Mouse (Mus musculus): ENCODE data around the gene Ngb. TPM values are rescaled to one million over a fixed set of nuclear protein-coding genes. Genes with fewer than 3 reads are reported as not detected.

The Ngb gene
- total and polyA plus RNA-seq, 2 experiments from 2014 or later: not detected

DNA sequence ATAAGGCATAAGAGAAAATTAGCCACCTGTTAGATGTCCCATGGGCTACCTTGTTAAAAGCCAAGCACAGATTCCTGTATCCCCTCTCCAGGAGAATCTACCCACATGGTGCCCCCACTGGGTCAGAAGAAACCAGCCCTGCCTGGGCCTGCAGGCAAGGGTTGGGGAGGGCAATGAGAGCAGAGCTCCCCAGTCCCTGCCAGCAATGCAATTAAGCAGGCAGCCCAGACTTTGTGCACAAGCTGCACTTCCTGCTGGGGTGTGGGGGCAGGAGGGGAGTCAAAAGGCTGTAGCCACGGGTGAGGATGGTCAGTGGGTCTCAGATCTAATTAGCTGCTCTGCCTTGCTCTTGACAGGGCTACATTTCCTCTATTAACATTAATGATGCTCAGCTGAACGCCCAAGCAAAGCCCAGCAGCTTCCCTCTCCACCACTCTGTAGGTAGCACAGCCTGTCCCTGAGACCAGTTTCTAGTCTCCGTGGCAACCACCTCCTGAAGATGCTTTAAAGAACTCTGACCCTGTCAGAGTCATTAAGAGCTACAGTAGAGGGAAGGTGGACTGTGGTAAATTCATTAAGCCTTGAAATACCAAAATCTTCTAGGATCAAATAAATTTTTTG lies 5.1 kb upstream of the Ngb start:
- no peak overlapping the region for H3K27ac ChIP-seq (ENCODE audit: low read depth)
- DNase-seq (ENCODE audit: low spot score) (no peak), ATAC-seq (ENCODE audit: insufficient read depth, low read depth) (no peak)
- no peaks in the 10 kb centered on the region for H3K9me3 ChIP-seq (replicated peaks; ENCODE audit: control insufficient read depth, low read length)
- H3K36me3 ChIP-seq (replicated peaks; ENCODE audit: control insufficient read depth, insufficient read depth, low read length): peaks cover 36% of the 10 kb centered on the region
- 55% methylated on average over 3 of the region's 3 CpGs for WGBS
- peaks cover 6% of the 10 kb centered on the region for H3K27me3 ChIP-seq (ENCODE audit: control insufficient read depth, insufficient read depth, low read length)
- H3K4me2 ChIP-seq (ENCODE audit: low read depth, low read length): no peak overlapping the region
- TF ChIP-seq EP300 (IDR thresholded peaks at IDR 0.05; ENCODE audit: low read depth) (no peak), CTCF (IDR thresholded peaks at IDR 0.05; ENCODE audit: low read depth) (no peak)
- H3K4me3 ChIP-seq (ENCODE audit: low read depth, low read length): no peak overlapping the region
- no peaks in the 10 kb centered on the region for H3K4me1 ChIP-seq (ENCODE audit: control insufficient read depth, insufficient read depth)
- H3K9ac ChIP-seq (replicated peaks; ENCODE audit: low read depth, low read length): no peak overlapping the region

DNA sequence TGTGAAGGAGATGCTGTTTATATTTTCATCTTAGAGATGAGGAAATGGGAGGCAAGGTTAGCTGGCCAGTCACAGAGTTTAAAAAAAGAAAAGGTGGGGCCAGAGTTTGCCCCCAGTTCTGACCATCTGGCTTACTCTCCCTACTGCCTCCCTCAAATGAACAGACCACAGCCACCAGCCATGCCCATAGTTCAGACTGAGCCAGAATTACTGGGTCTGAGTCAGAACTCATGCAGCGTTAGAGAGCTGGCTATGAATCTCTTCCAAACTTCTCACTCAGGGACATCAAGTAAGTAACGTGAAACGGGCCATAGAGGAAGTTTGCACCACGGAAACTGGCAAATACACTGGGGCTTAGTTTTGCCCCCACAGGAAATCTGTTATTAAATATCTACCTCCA lies 2.5 kb upstream of the Ngb start:
- H3K4me2 ChIP-seq (ENCODE audit: low read depth, low read length): no peak overlapping the region
- ATAC-seq (ENCODE audit: insufficient read depth, low read depth) (no peak), DNase-seq (ENCODE audit: low spot score) (no peak)
- H3K4me3 ChIP-seq (ENCODE audit: low read depth, low read length): no peak overlapping the region
- no peak for TF ChIP-seq CTCF (IDR thresholded peaks at IDR 0.05; ENCODE audit: low read depth)
- no peak for TF ChIP-seq EP300 (IDR thresholded peaks at IDR 0.05; ENCODE audit: low read depth)
- H3K27ac ChIP-seq (ENCODE audit: low read depth): no peak overlapping the region
- no peak overlapping the region for H3K9ac ChIP-seq (replicated peaks; ENCODE audit: low read depth, low read length)
- peaks cover 17% of the 10 kb centered on the region for H3K36me3 ChIP-seq (replicated peaks; ENCODE audit: control insufficient read depth, insufficient read depth, low read length)
- no peaks in the 10 kb centered on the region for H3K9me3 ChIP-seq (replicated peaks; ENCODE audit: control insufficient read depth, low read length)
- H3K27me3 ChIP-seq (ENCODE audit: control insufficient read depth, insufficient read depth, low read length): peaks cover 20% of the 10 kb centered on the region
- WGBS: 80% methylated on average over 4 of the region's 4 CpGs
- 0 out of 2 replicates have a peak, but pooled peaks cover 3% of the 10 kb centered on the region for H3K4me1 ChIP-seq (ENCODE audit: control insufficient read depth, insufficient read depth)

DNA sequence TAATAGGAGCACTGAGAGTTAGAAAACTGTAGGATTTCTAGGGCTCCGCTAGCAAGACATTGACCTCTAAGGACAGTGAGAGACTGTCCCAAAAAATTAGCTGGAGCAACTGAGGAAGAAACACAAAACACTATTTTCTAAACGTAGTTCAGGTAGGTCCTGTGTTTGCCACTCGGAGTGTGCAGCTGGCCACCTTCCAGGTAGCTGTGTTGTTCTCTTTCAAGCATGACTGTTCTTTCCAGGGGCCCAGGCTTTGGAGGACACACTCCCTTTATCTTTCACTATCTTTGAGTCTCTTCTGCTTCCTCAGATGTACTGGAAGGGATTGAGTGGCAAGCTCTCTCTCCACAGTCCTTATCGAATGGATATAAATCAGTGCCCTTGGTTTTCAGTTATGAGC lies 1.1 kb upstream of the Ngb start:
- H3K4me2 ChIP-seq (ENCODE audit: low read depth, low read length): no peak overlapping the region
- no peak for TF ChIP-seq CTCF (IDR thresholded peaks at IDR 0.05; ENCODE audit: low read depth)
- no peak for TF ChIP-seq EP300 (IDR thresholded peaks at IDR 0.05; ENCODE audit: low read depth)
- peaks cover 20% of the 10 kb centered on the region for H3K27me3 ChIP-seq (ENCODE audit: control insufficient read depth, insufficient read depth, low read length)
- no peaks in the 10 kb centered on the region for H3K9me3 ChIP-seq (replicated peaks; ENCODE audit: control insufficient read depth, low read length)
- no peak overlapping the region for H3K4me3 ChIP-seq (ENCODE audit: low read depth, low read length)
- DNase-seq (ENCODE audit: low spot score) (no peak), ATAC-seq (ENCODE audit: insufficient read depth, low read depth) (no peak)
- peaks cover 5% of the 10 kb centered on the region for H3K36me3 ChIP-seq (replicated peaks; ENCODE audit: control insufficient read depth, insufficient read depth, low read length)
- no peak overlapping the region for H3K9ac ChIP-seq (replicated peaks; ENCODE audit: low read depth, low read length)
- H3K27ac ChIP-seq (ENCODE audit: low read depth): no peak overlapping the region
- 88% methylated on average over 4 of the region's 4 CpGs for WGBS
- H3K4me1 ChIP-seq (ENCODE audit: control insufficient read depth, insufficient read depth): 0 out of 2 replicates have a peak, but pooled peaks cover 3% of the 10 kb centered on the region

DNA sequence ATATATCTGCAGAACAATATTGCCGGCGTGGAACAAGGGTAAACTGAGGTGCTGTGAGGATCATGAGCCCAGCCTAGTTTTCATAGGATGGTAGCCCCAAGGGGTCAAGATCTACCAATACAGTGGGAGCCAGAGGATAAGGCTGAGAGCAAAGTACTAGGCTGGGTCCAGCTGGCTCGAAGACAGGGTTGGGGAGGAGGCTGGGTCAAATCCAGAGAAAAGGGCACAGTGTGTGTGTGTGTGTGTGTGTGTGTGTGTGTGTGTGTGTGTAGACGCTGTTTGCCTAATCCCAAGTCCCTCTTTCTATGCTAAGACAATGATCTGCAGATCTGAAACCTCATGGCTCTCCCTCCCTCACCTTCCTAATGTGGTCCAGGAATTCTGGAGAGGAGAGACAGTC lies 2.0 kb downstream of the Ngb start:
- Histone ChIP-seq H3K4me3 (ENCODE audit: low read depth, low read length) (no peak overlapping the region), H3K27me3 (ENCODE audit: control insufficient read depth, insufficient read depth, low read length) (peaks cover 20% of the 10 kb centered on the region), H3K36me3 (replicated peaks; ENCODE audit: control insufficient read depth, insufficient read depth, low read length) (no peaks in the 10 kb centered on the region), H3K9me3 (replicated peaks; ENCODE audit: control insufficient read depth, low read length) (no peaks in the 10 kb centered on the region), H3K9ac (replicated peaks; ENCODE audit: low read depth, low read length) (no peak overlapping the region), H3K27ac (ENCODE audit: low read depth) (no peak overlapping the region), H3K4me2 (ENCODE audit: low read depth, low read length) (no peak overlapping the region), H3K4me1 (ENCODE audit: control insufficient read depth, insufficient read depth) (0 out of 2 replicates have a peak, but pooled peaks cover 3% of the 10 kb centered on the region)
- DNase-seq (ENCODE audit: low spot score) (no peak), ATAC-seq (ENCODE audit: insufficient read depth, low read depth) (no peak)
- 89% methylated on average over 4 of the region's 4 CpGs for WGBS
- TF ChIP-seq CTCF (IDR thresholded peaks at IDR 0.05; ENCODE audit: low read depth) (no peak), EP300 (IDR thresholded peaks at IDR 0.05; ENCODE audit: low read depth) (no peak)

DNA sequence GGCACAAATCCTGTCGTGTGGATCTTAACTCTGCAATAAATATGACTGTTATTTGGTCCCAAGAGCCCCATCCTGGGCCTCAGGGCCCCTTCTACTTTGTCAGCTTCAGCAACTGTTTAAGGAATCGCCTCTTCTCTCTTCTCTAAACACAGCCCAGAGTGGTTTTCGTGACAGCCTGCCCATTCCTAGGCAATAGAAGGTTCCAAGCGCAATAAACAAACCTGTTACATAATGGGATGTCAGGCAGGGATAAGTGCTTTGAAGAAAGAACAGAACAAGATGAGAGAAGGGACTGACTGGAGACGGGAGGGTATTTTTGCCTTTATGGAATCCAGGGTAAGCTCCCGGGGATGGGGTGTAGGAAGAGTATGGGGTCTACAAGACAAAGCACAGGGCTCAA lies 8.7 kb downstream of the Ngb start:
- peaks cover 8% of the 10 kb centered on the region; the same call in 1 of the 2 replicates for H3K4me1 ChIP-seq (ENCODE audit: control insufficient read depth, insufficient read depth)
- no peak overlapping the region for H3K9ac ChIP-seq (replicated peaks; ENCODE audit: low read depth, low read length)
- no peak for DNase-seq (ENCODE audit: low spot score)
- H3K36me3 ChIP-seq (replicated peaks; ENCODE audit: control insufficient read depth, insufficient read depth, low read length): no peaks in the 10 kb centered on the region
- H3K4me2 ChIP-seq (ENCODE audit: low read depth, low read length): no peak overlapping the region
- TF ChIP-seq CTCF (IDR thresholded peaks at IDR 0.05; ENCODE audit: low read depth) (no peak), EP300 (IDR thresholded peaks at IDR 0.05; ENCODE audit: low read depth) (no peak)
- H3K27me3 ChIP-seq (ENCODE audit: control insufficient read depth, insufficient read depth, low read length): no peaks in the 10 kb centered on the region
- H3K4me3 ChIP-seq (ENCODE audit: low read depth, low read length): no peak overlapping the region
- no peaks in the 10 kb centered on the region for H3K9me3 ChIP-seq (replicated peaks; ENCODE audit: control insufficient read depth, low read length)
- no peak overlapping the region for H3K27ac ChIP-seq (ENCODE audit: low read depth)
- 66% methylated on average over 6 of the region's 6 CpGs for WGBS
- no peak for ATAC-seq (ENCODE audit: insufficient read depth, low read depth)

DNA sequence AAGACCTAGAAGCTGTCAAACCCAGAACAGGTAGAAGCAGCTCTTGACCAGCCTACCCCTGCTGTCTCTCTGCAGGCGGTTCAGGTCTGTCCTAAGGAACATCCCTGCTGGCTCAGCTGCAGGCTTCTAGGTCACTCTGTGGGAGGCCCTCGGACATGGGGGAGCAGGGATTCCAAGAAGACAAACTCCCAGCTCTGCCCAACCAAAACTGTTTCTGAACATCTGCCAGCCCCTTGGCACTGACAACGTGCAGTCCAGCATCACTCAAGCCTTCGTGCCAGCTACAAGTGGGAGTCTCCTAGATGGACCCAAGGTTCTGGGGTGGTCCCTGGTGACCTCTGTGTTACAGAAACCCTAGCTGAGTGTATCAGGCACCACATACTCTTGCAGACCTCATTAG lies 9.1 kb downstream of the Ngb start:
- WGBS: 56% methylated on average over 4 of the region's 4 CpGs
- Histone ChIP-seq H3K27ac (ENCODE audit: low read depth) (no peak overlapping the region), H3K4me2 (ENCODE audit: low read depth, low read length) (no peak overlapping the region), H3K4me1 (ENCODE audit: control insufficient read depth, insufficient read depth) (peaks cover 8% of the 10 kb centered on the region), H3K9ac (replicated peaks; ENCODE audit: low read depth, low read length) (no peak overlapping the region), H3K27me3 (ENCODE audit: control insufficient read depth, insufficient read depth, low read length) (no peaks in the 10 kb centered on the region), H3K4me3 (ENCODE audit: low read depth, low read length) (no peak overlapping the region), H3K36me3 (replicated peaks; ENCODE audit: control insufficient read depth, insufficient read depth, low read length) (no peaks in the 10 kb centered on the region), H3K9me3 (replicated peaks; ENCODE audit: control insufficient read depth, low read length) (no peaks in the 10 kb centered on the region)
- ATAC-seq (ENCODE audit: insufficient read depth, low read depth): no peak
- DNase-seq (ENCODE audit: low spot score): no peak
- TF ChIP-seq EP300 (IDR thresholded peaks at IDR 0.05; ENCODE audit: low read depth): no peak
- no peak for TF ChIP-seq CTCF (IDR thresholded peaks at IDR 0.05; ENCODE audit: low read depth)
